In genomic region chr12:112457839-112458238, GRCm38 (mm10) we compare ENCODE assay signal across 8 mouse cellular contexts. TPM values are rescaled to one million over a fixed set of nuclear protein-coding genes. Genes with fewer than 3 reads are reported as not detected.
DNase-seq lines count a peak whose midpoint lies in the region; ATAC-seq lines count a peak whose summit lies in the region.

No protein-coding gene starts in this region.

- peak; percentile 41 for DNase-seq in neural tube, embryonic 11.5 days (ENCODE audit: low spot score)
- no peak for DNase-seq in neural tube, embryonic 10.5 days (ENCODE audit: extremely low spot score, low spot score)
- DNase-seq in frontal cortex, postnatal 14 days (ENCODE audit: low spot score in 2 of 2): peak; percentile 62 to 64
- DNase-seq in left cerebral cortex, adult 9 months (ENCODE audit: low spot score in 2 of 2): peak; percentile 85 to 86
- DNase-seq in right cerebral cortex, postnatal 36 days (ENCODE audit: low spot score in 2 of 2): peak; percentile 62 to 79
- no peak for DNase-seq in T-cell, adult 2 months (ENCODE audit: low spot score)
- DNase-seq in kidney, postnatal 4 days: no peak

- peaks cover 8% of the 10 kb centered on the region for H3K4me1 ChIP-seq in neural tube, embryonic 11.5 days (ENCODE audit: control insufficient read depth, insufficient read depth, low read length)

- H3K36me3 ChIP-seq in neural tube, embryonic 11.5 days (ENCODE audit: control insufficient read depth, insufficient read depth, low read length): no peaks in the 10 kb centered on the region

- H3K27ac ChIP-seq in neural tube, embryonic 11.5 days (ENCODE audit: low read depth, low read length): no peak overlapping the region

- H3K27me3 ChIP-seq in neural tube, embryonic 11.5 days (ENCODE audit: control insufficient read depth, insufficient read depth, low read length): no peaks in the 10 kb centered on the region

- H3K4me3 ChIP-seq in neural tube, embryonic 11.5 days (ENCODE audit: low read depth, low read length): no peak overlapping the region

- ATAC-seq in neural tube, embryonic 11.5 days (ENCODE audit: insufficient read depth, low FRiP score, low TSS enrichment): peak; percentile 61; the same call in 1 of the 2 replicates
- no peak for ATAC-seq in erythroblast, adult 5-6 weeks (replicated peaks; ENCODE audit: low FRiP score, poor library complexity, severe bottlenecking)

- no peaks in the 10 kb centered on the region for H3K9me3 ChIP-seq in neural tube, embryonic 11.5 days (ENCODE audit: control insufficient read depth, low read length)

- H3K9ac ChIP-seq in neural tube, embryonic 11.5 days (ENCODE audit: low read length): no peak overlapping the region

- 38% methylated on average over 4 of the region's 4 CpGs for WGBS in neural tube, embryonic 11.5 days

- H3K4me2 ChIP-seq in neural tube, embryonic 11.5 days (ENCODE audit: low read depth): no peak overlapping the region

RNA-seq across cellular contexts. Expression of gene A530016L24Rik, which starts 31.4 kb away (rescaled TPM):
- 0.12 TPM in 1 of 2 replicates, not detected in the other for polyA plus RNA-seq in neural tube, embryonic 11.5 days (2014; fragmentation: Nextera tagmentation; extraction: Ambion mirVana)
- total RNA-seq in erythroblast, adult 5-6 weeks (2015; ENCODE audit: low replicate concordance): not detected in 2 replicates
- total RNA-seq in erythroblast, adult 5-6 weeks (2017; ENCODE audit: low replicate concordance): not detected in 2 replicates

RNA-seq across cellular contexts. Expression of gene Tmem179, which starts 58.7 kb away (rescaled TPM):
- polyA plus RNA-seq in neural tube, embryonic 11.5 days (2014; fragmentation: Nextera tagmentation; extraction: Ambion mirVana): 5.8 and 8.4 TPM in 2 replicates
- total RNA-seq in erythroblast, adult 5-6 weeks (2015; ENCODE audit: low replicate concordance): not detected in 2 replicates
- total RNA-seq in erythroblast, adult 5-6 weeks (2017; ENCODE audit: low replicate concordance): not detected in 2 replicates

Comparison
In these comparisons a context has a peak if more than half of its experiments do, and no peak if none do; other contexts are left out.
1. DNase-seq: peak in neural tube, embryonic 11.5 days (single experiment), frontal cortex, postnatal 14 days (2 of 2), left cerebral cortex, adult 9 months (2 of 2) and right cerebral cortex, postnatal 36 days (2 of 2); none in neural tube, embryonic 10.5 days (single experiment), T-cell, adult 2 months (single experiment) and kidney, postnatal 4 days (0 of 2).